Mouse (Mus musculus) thymus, adult 2 months (tissue): ENCODE measurements at regions not wholly inside any gene's neighbourhood (a gene's known extent, or its start where the extent isn't known, plus 50 kb on each side); places are given as distances from the start of the nearest gene placed in this dataset.

ENCODE experiments used
- CTCF ChIP-seq: fragments of 200-500 bp; IDR thresholded peaks from 2 replicates; pipeline ENCODE4 v1.5.1; 2012; ENCODE audit warnings: mild to moderate bottlenecking, control low read depth, low read length, moderate library complexity, borderline replicate concordance; ENCODE audit not compliant: control insufficient read depth, poor library complexity, insufficient read depth; ENCODE audit errors: extremely low read depth
- POLR2A ChIP-seq: fragments of 200-500 bp; IDR thresholded peaks from 2 replicates; pipeline ENCODE4 v1.6.1; 2012; ENCODE audit warnings: mild to moderate bottlenecking, low read length, control low read depth, moderate library complexity; ENCODE audit not compliant: control insufficient read depth, poor library complexity, insufficient read depth; ENCODE audit errors: extremely low read depth

- TF ChIP-seq CTCF: no peak
- no peak for TF ChIP-seq POLR2A
Observed at GRCm38 (mm10) chr7:124880771-124881170, 563.7 kb upstream of the Kdm8 start.
